Comparison of ENCODE assay signal across 23 mouse cellular contexts in the genomic region with DNA sequence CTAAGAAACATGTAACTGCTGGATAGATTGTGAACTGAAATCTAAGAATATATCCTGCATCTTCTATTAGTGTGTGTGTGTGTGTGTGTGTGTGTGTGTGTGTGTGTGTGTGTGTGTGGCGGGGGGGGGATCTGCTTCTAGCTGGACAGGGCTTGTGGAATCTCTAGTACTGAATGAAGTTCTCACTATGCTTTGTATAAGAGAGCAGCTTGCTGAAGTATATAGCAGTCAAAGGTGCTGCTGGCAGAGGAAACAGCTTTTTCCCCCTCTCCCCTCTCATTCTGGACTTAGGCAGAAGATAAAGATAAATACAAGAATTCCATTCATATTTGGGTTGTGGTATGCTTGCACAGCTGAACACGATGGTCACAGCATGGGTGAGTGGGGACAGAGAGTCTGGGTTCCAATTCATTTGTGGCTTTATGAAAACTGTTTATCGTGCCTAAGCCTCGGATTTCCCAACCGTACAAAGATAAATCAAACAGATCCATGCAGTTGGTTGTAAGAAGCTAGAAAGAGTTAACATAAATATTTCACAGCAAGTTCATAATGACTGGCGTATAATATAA.
DNase-seq lines count a peak whose midpoint lies in the region; ATAC-seq and TF ChIP-seq lines count a peak whose summit lies in the region.
"Had no signal": no experiment of that assay in that cellular context is flagged by ENCODE, and none has a peak within 500 bp of the region (broad histone marks: within the 10 kb centered on the region; RNA-seq: fewer than 3 reads in every experiment).

No protein-coding gene starts in this region.

- H3K9me3 ChIP-seq in intestine, embryonic 16.5 days (ENCODE audit: control insufficient read depth, low read length) = no peaks in the 10 kb centered on the region
- no peaks in the 10 kb centered on the region for H3K9me3 ChIP-seq in intestine, embryonic 15.5 days
- H3K9me3 ChIP-seq in lung, embryonic 15.5 days = no peaks in the 10 kb centered on the region
- H3K9me3 ChIP-seq: embryonic facial prominence, embryonic 15.5 days; forebrain, embryonic 15.5 days; G1E; heart, embryonic 10.5 days; hindbrain, embryonic 13.5 days had no signal

- no peak overlapping the region for H3K4me3 ChIP-seq in intestine, embryonic 16.5 days (ENCODE audit: low read length)
- no peak overlapping the region for H3K4me3 ChIP-seq in intestine, embryonic 15.5 days (replicated peaks)
- H3K4me3 ChIP-seq in lung, embryonic 15.5 days = no peak overlapping the region
- H3K4me3 ChIP-seq in myocyte = no peak overlapping the region
- H3K4me3 ChIP-seq: embryonic facial prominence, embryonic 15.5 days; forebrain, embryonic 15.5 days; heart, embryonic 10.5 days; hindbrain, embryonic 13.5 days had no signal

- peak; percentile 44 for ATAC-seq in intestine, embryonic 16.5 days
- no peak for ATAC-seq in intestine, embryonic 15.5 days
- peak; percentile 84; the same call in 1 of the 2 replicates for ATAC-seq in lung, embryonic 15.5 days (ENCODE audit: borderline replicate concordance, extremely low read depth, low FRiP score, low TSS enrichment)
- ATAC-seq: CD4-positive, CD25-positive, alpha-beta regulatory T cell, adult 4 months; forebrain, embryonic 15.5 days had no signal

- DNase-seq in lung, postnatal 36 days = no peak
- peak; percentile 10 for DNase-seq in Muller cell, postnatal 12 days (ENCODE audit: inconsistent ontology term)
- DNase-seq in MN1 (ENCODE audit: low spot score) = no peak
- DNase-seq: adrenal gland, adult 2 months; adrenal gland, postnatal 36 days; B cell, adult 2 months; cerebellum, adult 8-10 months; cerebellum, postnatal 14 days; embryo, embryonic 11 days; gastrocnemius, postnatal 10 days; heart, adult 18-20 months; heart, postnatal 10 days; heart, postnatal 4 days had no signal

- H3K36me3 ChIP-seq in intestine, embryonic 16.5 days (ENCODE audit: control insufficient read depth, insufficient read depth, low read length) = no peaks in the 10 kb centered on the region
- no peaks in the 10 kb centered on the region for H3K36me3 ChIP-seq in intestine, embryonic 15.5 days
- H3K36me3 ChIP-seq in lung, embryonic 15.5 days = no peaks in the 10 kb centered on the region
- H3K36me3 ChIP-seq in myocyte (ENCODE audit: control insufficient read depth, insufficient read depth) = no peaks in the 10 kb centered on the region
- H3K36me3 ChIP-seq: embryonic facial prominence, embryonic 15.5 days; forebrain, embryonic 15.5 days; G1E; heart, embryonic 10.5 days; hindbrain, embryonic 13.5 days had no signal

- 38% methylated on average over 6 of the region's 6 CpGs for WGBS in intestine, embryonic 16.5 days
- WGBS in intestine, embryonic 15.5 days = 28% methylated on average over 6 of the region's 6 CpGs
- WGBS in lung, embryonic 15.5 days = 17% methylated on average over 6 of the region's 6 CpGs

- TF ChIP-seq POLR2A in myocyte (IDR thresholded peaks at IDR 0.05; ENCODE audit: insufficient read length, low read depth) = no peak

- no peaks in the 10 kb centered on the region for H3K79me2 ChIP-seq in myocyte (ENCODE audit: control insufficient read depth, insufficient read depth)

- 0 out of 2 replicates have a peak, but pooled peaks cover 2% of the 10 kb centered on the region for H3K4me1 ChIP-seq in intestine, embryonic 16.5 days (ENCODE audit: control insufficient read depth, insufficient read depth, low read length)
- no peaks in the 10 kb centered on the region for H3K4me1 ChIP-seq in intestine, embryonic 15.5 days (replicated peaks)
- peaks cover 12% of the 10 kb centered on the region; the same call in 1 of the 2 replicates for H3K4me1 ChIP-seq in lung, embryonic 15.5 days
- H3K4me1 ChIP-seq: forebrain, embryonic 15.5 days; heart, embryonic 10.5 days; hindbrain, embryonic 13.5 days had no signal

- no peak overlapping the region for H3ac ChIP-seq in myocyte (ENCODE audit: control insufficient read depth, insufficient read length)

- no peak overlapping the region for H3K4me2 ChIP-seq in intestine, embryonic 16.5 days (ENCODE audit: low read depth, low read length)
- H3K4me2 ChIP-seq in intestine, embryonic 15.5 days (replicated peaks) = no peak overlapping the region
- no peak overlapping the region for H3K4me2 ChIP-seq in lung, embryonic 15.5 days
- no peak overlapping the region for H3K4me2 ChIP-seq in myocyte (ENCODE audit: low read depth)
- H3K4me2 ChIP-seq: embryonic facial prominence, embryonic 15.5 days; forebrain, embryonic 15.5 days; hindbrain, embryonic 13.5 days had no signal

- H3K27ac ChIP-seq in intestine, embryonic 16.5 days (ENCODE audit: low read length) = no peak overlapping the region
- no peak overlapping the region for H3K27ac ChIP-seq in intestine, embryonic 15.5 days
- peak overlapping the region; percentile 63 for H3K27ac ChIP-seq in lung, embryonic 15.5 days
- H3K27ac ChIP-seq: embryonic facial prominence, embryonic 15.5 days; forebrain, embryonic 15.5 days; heart, embryonic 10.5 days; hindbrain, embryonic 13.5 days had no signal

- no peaks in the 10 kb centered on the region for H3K27me3 ChIP-seq in intestine, embryonic 16.5 days (replicated peaks; ENCODE audit: control insufficient read depth, insufficient read depth, low read length)
- no peaks in the 10 kb centered on the region for H3K27me3 ChIP-seq in intestine, embryonic 15.5 days (replicated peaks)
- no peaks in the 10 kb centered on the region for H3K27me3 ChIP-seq in lung, embryonic 15.5 days
- H3K27me3 ChIP-seq in myocyte (ENCODE audit: control insufficient read depth, insufficient read depth, insufficient read length) = no peaks in the 10 kb centered on the region
- H3K27me3 ChIP-seq: embryonic facial prominence, embryonic 15.5 days; forebrain, embryonic 15.5 days; hindbrain, embryonic 13.5 days had no signal

- H3K9ac ChIP-seq in intestine, embryonic 16.5 days (ENCODE audit: low read depth, low read length) = no peak overlapping the region
- H3K9ac ChIP-seq in intestine, embryonic 15.5 days = no peak overlapping the region
- H3K9ac ChIP-seq in lung, embryonic 15.5 days = no peak overlapping the region
- H3K9ac ChIP-seq: embryonic facial prominence, embryonic 15.5 days; forebrain, embryonic 15.5 days; hindbrain, embryonic 13.5 days had no signal

TF ChIP-seq in myocyte, 11 proteins besides CTCF, POLR2A, EP300 and RAD21:
- 0 out of 2 replicates have a peak, but pooled peaks have one; percentile 9 for TF ChIP-seq CEBPB (IDR thresholded peaks at IDR 0.05; ENCODE audit: insufficient read depth, poor library complexity, severe bottlenecking)
- TF ChIP-seq E2F4 (IDR thresholded peaks at IDR 0.05; ENCODE audit: insufficient read depth) = no peak
- TF ChIP-seq MYOD1 (IDR thresholded peaks at IDR 0.05; ENCODE audit: control insufficient read depth in 1 of 3, insufficient read length in 2 of 3, low read depth in 2 of 3) = peak in 1 of 3 experiments; percentile 18
